Mouse (Mus musculus) embryonic facial prominence, embryonic 11.5 days (tissue): ENCODE measurements at regions not wholly inside any gene's neighbourhood (a gene's known extent, or its start where the extent isn't known, plus 50 kb on each side); places are given as distances from the start of the nearest gene placed in this dataset.

Experiments
- ATAC-seq: fragments of 200-750 bp; cut with Nextera tagmentation; replicated peaks from 2 replicates; pipeline ENCODE4 v1.8.0; 2017; ENCODE audit warnings: low read depth; ENCODE audit not compliant: insufficient number of reproducible peaks, low FRiP score, low TSS enrichment
- DNase-seq: peaks from one replicate; pipeline ENCODE4 v3.0.0-alpha.2; 2015; ENCODE audit warnings: low spot score
- H3K27ac ChIP-seq: fragments of 300-500 bp; sonication (generic); replicated peaks from 2 replicates; pipeline ENCODE4 v1.5.1; 2014; ENCODE audit warnings: mild to moderate bottlenecking, low read depth, low read length, control low read depth
- H3K27me3 ChIP-seq: fragments of 300-500 bp; sonication (generic); 2 replicates; pipeline ENCODE4 v1.6.1; 2014; ENCODE audit warnings: mild to moderate bottlenecking, low read length, moderate library complexity, mixed read lengths; ENCODE audit not compliant: control insufficient read depth, insufficient read depth
- H3K36me3 ChIP-seq: fragments of 300-500 bp; sonication (generic); replicated peaks from 2 replicates; pipeline ENCODE4 v1.6.1; 2014; ENCODE audit warnings: low read depth, mild to moderate bottlenecking, low read length, moderate library complexity, mixed read lengths; ENCODE audit not compliant: control insufficient read depth, insufficient read depth
- H3K4me1 ChIP-seq: fragments of 300-500 bp; sonication (generic); 2 replicates; pipeline ENCODE4 v1.6.1; 2014; ENCODE audit warnings: low read length, mixed read lengths; ENCODE audit not compliant: control insufficient read depth, insufficient read depth
- H3K4me2 ChIP-seq: fragments of 300-500 bp; sonication (generic); 2 replicates; pipeline ENCODE4 v1.6.1; 2014; ENCODE audit warnings: low read depth, mild to moderate bottlenecking, control low read depth, low read length, moderate library complexity
- H3K4me3 ChIP-seq: fragments of 300-500 bp; sonication (generic); 2 replicates; pipeline ENCODE4 v1.5.1; 2014; ENCODE audit warnings: low read depth, low read length, control low read depth
- H3K9ac ChIP-seq: fragments of 300-500 bp; sonication (generic); replicated peaks from 2 replicates; pipeline ENCODE4 v1.6.1; 2014; ENCODE audit warnings: mild to moderate bottlenecking, control low read depth, low read length
- H3K9me3 ChIP-seq: fragments of 300-500 bp; sonication (generic); replicated peaks from 2 replicates; pipeline ENCODE4 v1.6.1; 2016; ENCODE audit warnings: mild to moderate bottlenecking, low read length, inconsistent platforms, mixed read lengths; ENCODE audit not compliant: control insufficient read depth
- WGBS: fragments of 180-500 bp; shearing (Covaris S2); extraction: QIAGEN DNeasy Blood & Tissue Kit; methylation state at CpG from one replicate; pipeline ENCODE4 v1.1.7; 2014; 5-methylcytosine and 5-hydroxymethylcytosine counted together

GRCm38 (mm10) chr16:25042669-25043440, 243.8 kb upstream of the Tprg start:
- Histone ChIP-seq H3K4me1 (no peaks in the 10 kb centered on the region), H3K4me3 (no peak overlapping the region), H3K9ac (no peak overlapping the region), H3K27ac (no peak overlapping the region), H3K36me3 (no peaks in the 10 kb centered on the region), H3K4me2 (no peak overlapping the region), H3K9me3 (no peaks in the 10 kb centered on the region), H3K27me3 (no peaks in the 10 kb centered on the region)
- ATAC-seq = no peak
- 68% methylated on average over 8 of the region's 8 CpGs for WGBS
- no peak for DNase-seq

- Histone ChIP-seq H3K27me3 (no peaks in the 10 kb centered on the region), H3K9me3 (no peaks in the 10 kb centered on the region), H3K9ac (no peak overlapping the region), H3K4me1 (no peaks in the 10 kb centered on the region), H3K27ac (no peak overlapping the region), H3K4me3 (no peak overlapping the region), H3K36me3 (no peaks in the 10 kb centered on the region), H3K4me2 (no peak overlapping the region)
- DNase-seq (no peak), ATAC-seq (no peak)
- 80% methylated on average over 3 of the region's 3 CpGs for WGBS
These were observed 242.0 kb upstream of the Tprg start for GRCm38 (mm10) chr16:25044637-25045036.

DNA sequence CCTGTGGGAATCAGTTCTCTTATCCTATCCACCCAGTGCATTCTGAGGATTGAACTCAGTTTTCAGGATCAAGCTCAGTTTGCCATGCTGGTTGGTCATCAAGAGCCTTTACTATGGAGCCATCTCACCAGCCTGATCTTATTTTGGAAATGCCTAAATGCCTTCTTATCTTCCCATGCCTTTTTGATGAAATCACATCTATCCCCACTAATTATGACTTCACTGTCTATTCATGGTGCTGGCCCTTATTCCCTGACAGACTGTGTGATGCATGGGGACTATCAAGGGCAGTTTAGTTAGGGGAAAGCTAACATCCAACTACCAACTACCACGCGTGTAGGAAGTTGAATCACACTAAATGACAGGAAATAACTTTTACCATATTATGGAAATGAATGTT, 238.9 kb upstream of the Tprg start:
- WGBS = 84% methylated on average over 2 of the region's 2 CpGs

DNA sequence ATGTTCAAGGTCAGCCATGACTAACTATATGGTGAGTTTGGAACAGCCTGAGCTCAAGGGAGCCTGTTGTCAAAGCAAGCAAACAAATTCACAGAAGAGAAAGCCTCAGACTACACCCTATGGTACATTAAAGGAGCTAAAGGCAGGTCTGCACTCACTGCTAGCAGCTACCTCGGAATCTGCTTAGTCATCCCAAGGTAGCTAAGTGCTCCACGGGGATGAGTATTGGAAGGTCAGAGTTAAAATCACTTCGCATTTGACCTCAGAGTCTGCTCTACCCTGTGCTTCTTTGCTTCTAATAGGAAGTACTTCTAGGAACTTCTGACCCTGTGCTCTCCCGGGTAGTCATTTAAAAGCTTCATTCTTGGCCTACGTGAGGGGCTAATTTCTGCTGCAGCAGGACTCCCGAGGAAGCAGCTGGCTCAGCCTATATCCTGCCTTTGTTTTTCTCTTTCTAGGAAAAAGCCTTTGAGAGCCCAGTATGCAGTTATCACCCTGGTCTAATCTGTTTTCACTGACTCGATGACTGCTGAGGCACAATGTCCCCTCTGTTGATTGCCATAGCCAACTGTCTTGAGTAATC, 236.6 kb upstream of the Tprg start:
- ATAC-seq (no peak), DNase-seq (peak; percentile 25)
- Histone ChIP-seq H3K27ac (no peak overlapping the region), H3K27me3 (no peaks in the 10 kb centered on the region), H3K4me3 (no peak overlapping the region), H3K9ac (no peak overlapping the region), H3K4me1 (no peaks in the 10 kb centered on the region), H3K36me3 (no peaks in the 10 kb centered on the region), H3K9me3 (no peaks in the 10 kb centered on the region), H3K4me2 (no peak overlapping the region)
- 30% methylated on average over 7 of the region's 7 CpGs for WGBS

More for the DNA sequence above, 238.9 kb upstream of the Tprg start:
- Histone ChIP-seq H3K27me3 (no peaks in the 10 kb centered on the region), H3K4me1 (no peaks in the 10 kb centered on the region), H3K4me3 (no peak overlapping the region), H3K4me2 (no peak overlapping the region), H3K27ac (no peak overlapping the region), H3K36me3 (no peaks in the 10 kb centered on the region), H3K9ac (no peak overlapping the region), H3K9me3 (no peaks in the 10 kb centered on the region)
- DNase-seq (no peak), ATAC-seq (no peak)

DNA sequence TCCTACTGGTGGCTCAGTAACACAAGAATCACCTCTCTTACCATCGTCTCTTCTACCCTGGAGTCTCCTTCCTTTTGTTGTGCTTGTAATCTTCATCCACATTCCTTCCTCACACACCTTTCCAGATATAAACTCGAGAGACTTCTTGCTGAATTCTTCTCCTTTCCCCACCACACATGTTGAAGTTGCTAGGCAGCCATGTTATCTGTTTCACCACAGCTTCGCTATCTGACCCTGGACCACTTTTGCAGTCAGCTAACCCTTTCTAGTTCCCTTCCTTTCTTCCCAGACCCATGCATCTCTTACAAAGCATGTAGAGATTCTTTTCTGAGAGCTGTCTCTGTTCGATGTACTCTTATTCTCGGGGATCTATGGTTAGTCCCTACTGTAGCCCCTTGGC, 235.6 kb upstream of the Tprg start:
- 85% methylated on average over 5 of the region's 5 CpGs for WGBS
- Histone ChIP-seq H3K4me1 (no peaks in the 10 kb centered on the region), H3K27ac (no peak overlapping the region), H3K4me2 (no peak overlapping the region), H3K9me3 (no peaks in the 10 kb centered on the region), H3K9ac (no peak overlapping the region), H3K27me3 (no peaks in the 10 kb centered on the region), H3K36me3 (no peaks in the 10 kb centered on the region), H3K4me3 (no peak overlapping the region)
- no peak for ATAC-seq
- DNase-seq = no peak

DNA sequence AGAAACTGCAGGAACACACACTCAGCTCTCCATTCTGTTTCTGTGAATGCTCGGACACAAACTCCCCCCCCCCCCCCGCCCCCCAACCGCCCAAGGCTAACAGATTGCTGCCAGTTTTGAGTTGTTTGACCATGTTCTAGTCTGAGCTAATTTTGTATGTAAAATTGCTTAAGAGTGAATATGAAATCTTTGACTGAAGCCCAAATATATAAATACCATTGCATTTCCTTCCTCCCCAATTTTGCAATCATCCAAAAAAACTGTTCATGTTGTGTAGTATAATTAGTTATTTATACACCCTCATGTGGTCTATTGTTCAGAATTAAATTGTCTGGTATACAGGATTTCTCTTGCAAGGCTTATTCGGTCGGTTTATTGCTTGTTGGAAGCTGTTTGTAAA, 234.2 kb upstream of the Tprg start:
- DNase-seq = no peak
- no peak for ATAC-seq
- no peaks in the 10 kb centered on the region for H3K4me1 ChIP-seq
- H3K9ac ChIP-seq = no peak overlapping the region
- H3K27me3 ChIP-seq = no peaks in the 10 kb centered on the region
- no peak overlapping the region for H3K27ac ChIP-seq
- H3K4me2 ChIP-seq = no peak overlapping the region
- no peaks in the 10 kb centered on the region for H3K9me3 ChIP-seq
- WGBS = 84% methylated on average over 5 of the region's 5 CpGs
- no peak overlapping the region for H3K4me3 ChIP-seq
- no peaks in the 10 kb centered on the region for H3K36me3 ChIP-seq

- H3K36me3 ChIP-seq = no peaks in the 10 kb centered on the region
- no peak overlapping the region for H3K9ac ChIP-seq
- H3K4me1 ChIP-seq = no peaks in the 10 kb centered on the region
- no peaks in the 10 kb centered on the region for H3K9me3 ChIP-seq
- DNase-seq (no peak), ATAC-seq (no peak)
- no peak overlapping the region for H3K27ac ChIP-seq
- 77% methylated on average over 5 of the region's 5 CpGs for WGBS
- no peak overlapping the region for H3K4me3 ChIP-seq
- H3K4me2 ChIP-seq = no peak overlapping the region
- H3K27me3 ChIP-seq = no peaks in the 10 kb centered on the region
These were observed 233.7 kb upstream of the Tprg start for GRCm38 (mm10) chr16:25052917-25053343.

DNA sequence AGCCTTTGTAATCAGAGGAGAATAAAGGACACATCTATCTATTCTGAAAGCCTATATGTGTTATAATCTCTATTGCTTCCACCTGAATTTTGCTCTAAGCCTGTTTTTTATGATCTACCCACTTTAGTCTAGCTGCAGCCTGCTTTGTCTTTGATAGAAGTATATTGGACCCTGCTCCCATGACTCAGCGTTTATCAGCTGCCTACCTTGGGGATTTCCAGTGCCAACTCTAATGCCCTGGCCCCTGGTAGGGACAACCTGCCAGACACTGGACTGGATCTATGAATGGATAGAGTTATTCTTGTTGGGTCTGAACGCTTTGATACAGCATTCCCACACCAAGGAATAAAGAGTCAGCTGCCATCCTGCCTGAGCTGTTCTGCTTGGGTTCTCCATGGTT, 232.3 kb upstream of the Tprg start:
- H3K27me3 ChIP-seq = no peaks in the 10 kb centered on the region
- H3K27ac ChIP-seq = no peak overlapping the region
- no peaks in the 10 kb centered on the region for H3K4me1 ChIP-seq
- no peaks in the 10 kb centered on the region for H3K36me3 ChIP-seq
- WGBS = 87% methylated on average over 2 of the region's 2 CpGs
- H3K4me2 ChIP-seq = no peak overlapping the region
- H3K4me3 ChIP-seq = no peak overlapping the region
- DNase-seq = no peak
- H3K9me3 ChIP-seq = no peaks in the 10 kb centered on the region
- H3K9ac ChIP-seq = no peak overlapping the region
- ATAC-seq = no peak
